Mouse (Mus musculus) lung, postnatal 0 days (tissue): ENCODE data around the gene Camta1. TPM values are rescaled to one million over a fixed set of nuclear protein-coding genes. Genes with fewer than 3 reads are reported as not detected.

ENCODE experiments used
- ATAC-seq: fragments of 200-750 bp; cut with Nextera tagmentation; 2 replicates; pipeline ENCODE4 v1.8.0; 2017; ENCODE audit warnings: moderate library complexity
- DNase-seq: peaks from one replicate; pipeline ENCODE4 v3.0.0-alpha.2; 2016; ENCODE audit warnings: low spot score
- H3K27ac ChIP-seq: fragments of 300-500 bp; sonication (generic); 2 replicates; pipeline ENCODE4 v1.5.1; 2014; ENCODE audit warnings: antibody characterized with exemption, mild to moderate bottlenecking, low read length, mixed read lengths
- H3K27me3 ChIP-seq: fragments of 300-500 bp; sonication (generic); replicated peaks from 2 replicates; pipeline ENCODE4 v1.6.1; 2014; ENCODE audit warnings: low read length, mixed read lengths; ENCODE audit not compliant: insufficient read depth
- H3K36me3 ChIP-seq: fragments of 300-500 bp; sonication (generic); 2 replicates; pipeline ENCODE4 v1.6.1; 2014; ENCODE audit warnings: low read length, mixed read lengths; ENCODE audit not compliant: insufficient read depth
- H3K4me1 ChIP-seq: fragments of 300-500 bp; sonication (generic); 2 replicates; pipeline ENCODE4 v1.6.1; 2014; ENCODE audit warnings: antibody characterized with exemption, low read depth, low read length, mixed read lengths; ENCODE audit not compliant: insufficient read depth
- H3K4me2 ChIP-seq: fragments of 300-500 bp; sonication (generic); replicated peaks from 2 replicates; pipeline ENCODE4 v1.6.1; 2014; ENCODE audit warnings: low read depth, mild to moderate bottlenecking, low read length, moderate library complexity, mixed read lengths
- H3K4me3 ChIP-seq: fragments of 300-500 bp; sonication (generic); 2 replicates; pipeline ENCODE4 v1.5.1; 2014; ENCODE audit warnings: low read depth, low read length
- H3K9ac ChIP-seq: fragments of 300-500 bp; sonication (generic); replicated peaks from 2 replicates; pipeline ENCODE4 v1.6.1; 2014; ENCODE audit warnings: low read depth, mild to moderate bottlenecking
- H3K9me3 ChIP-seq: fragments of 300-500 bp; sonication (generic); 2 replicates; pipeline ENCODE4 v1.6.1; 2016; ENCODE audit warnings: low read length, mixed read lengths
- CTCF ChIP-seq: IDR thresholded peaks from 2 replicates; pipeline ENCODE4 v1.5.1; 2016; ENCODE audit warnings: antibody characterized with exemption, mild to moderate bottlenecking
- EP300 ChIP-seq: IDR thresholded peaks from 2 replicates; pipeline ENCODE4 v1.6.1; 2016; ENCODE audit warnings: antibody characterized with exemption, mild to moderate bottlenecking, control low read depth
- WGBS: fragments of 180-500 bp; shearing (Covaris S2); extraction: QIAGEN DNeasy Blood & Tissue Kit; methylation state at CpG from one replicate; pipeline ENCODE4 v1.1.7; 2014; 5-methylcytosine and 5-hydroxymethylcytosine counted together
- polyA plus RNA-seq: library from polyadenylated mRNA; unstranded; fragments of >200 nt; fragmentation: Nextera tagmentation; extraction: Ambion mirVana; gene quantifications from 2 replicates; pipeline ENCODE4 v1.2.1, GENCODE M21; 2015

Camta1 gene
- polyA plus RNA-seq, 1 experiment from 2014 or later: 86.4 TPM

DNA sequence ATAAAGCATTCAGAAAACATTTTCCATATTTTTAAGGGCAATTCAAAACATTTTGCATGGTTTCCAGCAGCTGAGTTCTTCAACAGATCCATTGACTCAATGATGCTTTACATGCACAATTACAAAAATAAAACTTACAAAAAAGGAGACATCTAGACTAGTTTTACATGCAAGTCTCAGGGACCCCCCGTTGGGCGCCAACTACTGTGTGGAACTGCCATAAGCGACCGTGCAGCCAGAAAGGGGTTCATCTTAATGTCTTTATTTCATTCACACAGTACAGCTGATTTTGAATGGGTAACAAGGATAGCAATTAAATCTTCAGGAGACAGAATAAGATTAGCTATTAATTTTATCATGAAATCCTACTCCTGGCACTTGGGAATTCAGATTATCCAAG is 802.1 kb downstream of the Camta1 start:
- TF ChIP-seq CTCF: no peak
- TF ChIP-seq EP300: no peak
- Histone ChIP-seq H3K27ac (no peak overlapping the region), H3K4me2 (no peak overlapping the region), H3K36me3 (no peaks in the 10 kb centered on the region), H3K27me3 (no peaks in the 10 kb centered on the region), H3K9ac (no peak overlapping the region), H3K4me1 (peaks cover 8% of the 10 kb centered on the region; the same call in 1 of the 2 replicates), H3K9me3 (no peaks in the 10 kb centered on the region), H3K4me3 (no peak overlapping the region)
- WGBS: 99% methylated on average over 4 of the region's 4 CpGs
- no peak for DNase-seq
- no peak for ATAC-seq

DNA sequence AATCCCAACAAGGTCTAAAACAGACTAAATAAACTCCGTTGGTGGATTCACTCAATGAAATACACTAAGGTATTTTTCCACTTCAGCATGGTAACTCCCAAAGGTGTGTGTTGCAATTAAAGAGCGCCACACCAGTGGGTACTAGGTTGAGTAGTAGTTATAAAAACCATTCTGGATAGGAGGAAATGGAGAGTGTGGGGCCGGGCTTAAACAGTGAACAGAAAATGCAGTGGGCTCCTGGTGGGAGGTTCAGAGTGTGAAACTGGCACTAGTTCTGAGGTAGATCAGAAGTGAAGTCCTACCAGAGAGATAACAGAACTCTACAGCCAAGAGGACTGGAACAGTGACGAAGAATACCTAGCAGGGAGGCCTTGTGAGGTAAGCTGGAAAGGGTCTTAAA is 803.0 kb downstream of the Camta1 start:
- no peak for ATAC-seq
- H3K4me2 ChIP-seq: peak overlapping the region; percentile 56
- H3K4me3 ChIP-seq: no peak overlapping the region
- no peaks in the 10 kb centered on the region for H3K36me3 ChIP-seq
- TF ChIP-seq CTCF (no peak), EP300 (no peak)
- H3K4me1 ChIP-seq: peaks cover 8% of the 10 kb centered on the region; the same call in 1 of the 2 replicates
- no peaks in the 10 kb centered on the region for H3K27me3 ChIP-seq
- peak overlapping the region; percentile 47; the same call in 1 of the 2 replicates for H3K27ac ChIP-seq
- no peak for DNase-seq
- 75% methylated on average over 4 of the region's 4 CpGs for WGBS
- H3K9me3 ChIP-seq: no peaks in the 10 kb centered on the region
- no peak overlapping the region for H3K9ac ChIP-seq

DNA sequence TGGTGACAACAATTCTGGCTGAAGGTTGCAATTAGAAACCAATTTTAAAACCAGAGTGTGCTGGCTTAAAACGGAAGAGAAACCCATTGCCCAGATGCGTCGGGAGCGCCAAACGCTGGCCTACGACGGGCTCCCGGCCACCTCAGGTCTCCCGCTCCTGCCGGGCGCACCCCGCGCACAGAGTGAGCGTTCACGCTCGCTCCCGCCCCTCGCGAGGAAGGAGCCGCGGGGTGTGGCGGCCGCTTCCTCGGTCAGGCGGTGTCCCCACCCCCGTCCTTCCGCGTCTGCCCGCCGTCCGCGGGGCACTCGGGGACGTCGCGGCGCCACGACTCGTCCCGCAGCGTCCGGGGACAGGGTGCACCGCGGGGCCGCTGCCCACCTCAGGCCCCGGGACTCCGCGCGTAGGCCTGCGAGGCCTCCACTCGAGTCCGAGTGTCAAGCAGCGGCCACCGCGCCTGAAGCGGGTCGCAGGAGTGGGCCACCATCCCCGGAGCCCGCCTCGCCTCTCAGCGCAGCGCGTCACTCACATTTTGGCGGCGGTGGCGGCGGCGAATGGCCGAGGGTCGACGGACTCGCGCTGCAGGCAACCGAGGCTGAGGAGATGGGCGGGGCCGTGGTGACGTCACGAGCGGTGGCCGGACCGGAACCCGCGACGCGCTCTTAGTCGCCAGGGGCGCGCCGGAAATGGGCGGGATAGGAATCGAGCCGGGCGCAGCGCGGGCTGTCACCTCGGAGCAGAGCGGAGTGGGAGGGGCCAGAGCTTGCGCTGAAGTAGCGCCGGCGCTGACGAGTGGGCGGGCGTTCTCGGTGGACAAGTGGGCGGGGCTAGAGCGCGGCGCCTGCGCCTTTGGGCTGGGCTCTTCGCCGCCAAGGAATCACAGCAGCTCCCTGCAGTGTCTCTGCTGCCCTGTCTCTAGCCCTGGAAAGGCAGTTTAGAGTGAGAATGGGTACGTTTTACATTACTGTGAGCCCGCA is 804.0 kb downstream of the Camta1 start, which contains the start of gene Vamp3:
Gene Vamp3 (minus strand): TSS at position 617 of the 975 bp plus-strand sequence.
- under 1% methylated on average over 101 of the region's 114 CpGs for WGBS
- Histone ChIP-seq H3K4me3 (peak within 1 kb of the TSS; percentile 99), H3K4me1 (peaks cover 8% of the 10 kb centered on the region; the same call in 1 of the 2 replicates), H3K36me3 (peaks cover 6% of the 10 kb centered on the region; the same call in 1 of the 2 replicates), H3K9ac (peak within 1 kb of the TSS; percentile 96), H3K9me3 (no peaks in the 10 kb centered on the region), H3K4me2 (peak within 1 kb of the TSS; percentile 70), H3K27ac (peak within 1 kb of the TSS; percentile 99), H3K27me3 (no peaks in the 10 kb centered on the region)
- peak; percentile 99 for ATAC-seq
- no peak for TF ChIP-seq EP300
- no peak for TF ChIP-seq CTCF
- DNase-seq: peak; percentile 100

DNA sequence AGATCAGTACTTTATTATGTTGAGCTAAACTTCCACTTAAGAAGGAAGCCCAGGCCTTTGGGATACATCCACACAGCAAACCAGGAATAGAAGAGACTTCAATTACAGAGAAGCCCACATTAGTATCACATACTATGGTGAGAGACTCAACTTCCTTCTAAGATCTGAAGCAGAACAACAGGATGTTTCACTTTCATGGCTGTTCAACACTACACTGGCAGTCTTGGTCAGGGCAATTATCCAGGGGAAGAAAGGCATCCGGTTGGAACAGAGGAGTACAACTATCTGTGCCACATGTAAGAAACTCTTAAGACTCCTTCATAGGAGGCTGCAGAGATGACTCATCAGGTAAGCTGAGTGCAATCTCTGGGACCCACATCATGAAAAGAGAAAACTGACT is 810.5 kb downstream of the Camta1 start:
- DNase-seq (no peak), ATAC-seq (no peak)
- WGBS: 77% methylated on average over 1 of the region's 1 CpGs
- TF ChIP-seq EP300: no peak
- TF ChIP-seq CTCF: no peak
- Histone ChIP-seq H3K36me3 (peaks cover 11% of the 10 kb centered on the region; the same call in 1 of the 2 replicates), H3K9ac (no peak overlapping the region), H3K4me3 (no peak overlapping the region), H3K9me3 (no peaks in the 10 kb centered on the region), H3K4me1 (peaks cover 2% of the 10 kb centered on the region; the same call in 1 of the 2 replicates), H3K27ac (no peak overlapping the region), H3K4me2 (no peak overlapping the region), H3K27me3 (no peaks in the 10 kb centered on the region)

DNA sequence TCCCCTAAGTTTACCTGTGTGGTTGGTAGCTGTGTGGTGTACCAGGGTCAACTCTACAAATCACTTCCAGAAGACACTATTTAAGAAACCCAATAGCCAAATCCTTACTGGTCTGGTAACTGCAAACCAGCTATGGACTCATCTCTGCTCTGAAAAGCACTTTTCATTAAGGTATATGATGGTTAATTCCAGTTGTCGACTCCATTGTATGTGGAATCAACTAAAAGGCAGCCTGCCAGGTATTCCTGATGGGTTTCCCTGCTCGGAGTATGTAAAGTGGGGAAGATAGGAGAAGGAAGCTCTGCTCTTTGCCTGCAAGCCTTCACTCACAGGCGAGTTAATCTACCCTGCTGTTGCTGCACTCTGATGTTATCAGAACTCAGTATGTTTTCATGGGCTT is 815.2 kb downstream of the Camta1 start:
- ATAC-seq: no peak
- 95% methylated on average over 3 of the region's 3 CpGs for WGBS
- peaks cover 4% of the 10 kb centered on the region; the same call in 1 of the 2 replicates for H3K36me3 ChIP-seq

DNA sequence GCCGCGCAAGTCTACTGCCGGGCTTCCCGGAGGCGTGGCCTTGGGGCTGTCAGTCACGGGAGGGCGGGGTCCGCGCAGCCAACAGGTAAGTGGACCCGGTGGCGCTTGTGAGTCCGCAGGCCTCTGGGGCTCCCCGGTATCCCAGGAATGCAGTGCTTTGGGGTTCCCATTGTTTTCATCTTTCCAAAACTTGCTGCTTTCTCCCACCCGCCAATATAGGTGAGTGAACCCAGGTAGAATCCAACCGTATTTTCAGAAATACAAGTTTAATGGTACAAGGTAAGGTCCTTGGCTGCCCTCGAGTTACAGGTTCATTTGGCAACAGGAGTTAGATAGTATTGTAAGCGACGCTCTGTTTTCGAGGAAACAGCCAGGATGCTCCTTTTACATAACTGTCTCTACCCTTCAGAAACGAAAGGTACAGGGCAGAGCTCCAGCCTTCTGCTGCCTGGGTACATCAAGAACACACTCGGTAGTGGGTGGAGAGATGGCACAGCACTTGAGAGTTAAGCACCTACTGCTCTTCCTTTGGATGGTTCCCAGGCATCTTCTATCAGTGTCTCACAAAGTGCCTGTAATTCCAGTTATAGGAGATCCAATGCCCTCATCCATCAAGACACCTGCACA is 816.6 kb downstream of the Camta1 start:
- Histone ChIP-seq H3K4me2 (peak overlapping the region; percentile 97), H3K4me1 (peaks cover 5% of the 10 kb centered on the region; the same call in 1 of the 2 replicates), H3K9me3 (no peaks in the 10 kb centered on the region), H3K36me3 (no peaks in the 10 kb centered on the region; the same call in 1 of the 2 replicates), H3K9ac (no peak overlapping the region), H3K27ac (peak overlapping the region; percentile 20), H3K27me3 (no peaks in the 10 kb centered on the region), H3K4me3 (peak overlapping the region; percentile 55)
- no peak for ATAC-seq
- no peak for DNase-seq
- no peak for TF ChIP-seq EP300
- no peak for TF ChIP-seq CTCF
- WGBS: 3% methylated on average over 21 of the region's 21 CpGs

More for the DNA sequence above, 815.2 kb downstream of the Camta1 start:
- no peak for DNase-seq
- peaks cover 5% of the 10 kb centered on the region; the same call in 1 of the 2 replicates for H3K4me1 ChIP-seq
- no peaks in the 10 kb centered on the region for H3K9me3 ChIP-seq
- no peak for TF ChIP-seq CTCF
- TF ChIP-seq EP300: no peak
- H3K4me3 ChIP-seq: no peak overlapping the region
- no peak overlapping the region for H3K27ac ChIP-seq
- H3K9ac ChIP-seq: no peak overlapping the region
- no peaks in the 10 kb centered on the region for H3K27me3 ChIP-seq
- H3K4me2 ChIP-seq: no peak overlapping the region
